Mouse (Mus musculus): Measurements from ENCODE around the gene Morc4.

GRCm38 (mm10) chrX:139826926-139827325 is 44.6 kb downstream of the Morc4 start:
- TF ChIP-seq CTCF (conservative IDR thresholded peaks at IDR 0.05; ENCODE audit: insufficient read depth, insufficient read length, low read depth, low read length) (no peak), POLR2A (IDR thresholded peaks at IDR 0.05; ENCODE audit: low read depth, low read length) (no peak)
